Mouse (Mus musculus) ZHBTc4 (cell line): Measurements from ENCODE around the gene Cul9.

Experiments used
- DNase-seq: peaks from one replicate; pipeline ENCODE4 v3.0.0-alpha.2; 2011; ENCODE audit warnings: low read depth, low spot score

Cul9 gene

GRCm38 (mm10) chr17:46553469-46553868, 7.3 kb upstream of the Cul9 start:
- no peak for DNase-seq

DNA sequence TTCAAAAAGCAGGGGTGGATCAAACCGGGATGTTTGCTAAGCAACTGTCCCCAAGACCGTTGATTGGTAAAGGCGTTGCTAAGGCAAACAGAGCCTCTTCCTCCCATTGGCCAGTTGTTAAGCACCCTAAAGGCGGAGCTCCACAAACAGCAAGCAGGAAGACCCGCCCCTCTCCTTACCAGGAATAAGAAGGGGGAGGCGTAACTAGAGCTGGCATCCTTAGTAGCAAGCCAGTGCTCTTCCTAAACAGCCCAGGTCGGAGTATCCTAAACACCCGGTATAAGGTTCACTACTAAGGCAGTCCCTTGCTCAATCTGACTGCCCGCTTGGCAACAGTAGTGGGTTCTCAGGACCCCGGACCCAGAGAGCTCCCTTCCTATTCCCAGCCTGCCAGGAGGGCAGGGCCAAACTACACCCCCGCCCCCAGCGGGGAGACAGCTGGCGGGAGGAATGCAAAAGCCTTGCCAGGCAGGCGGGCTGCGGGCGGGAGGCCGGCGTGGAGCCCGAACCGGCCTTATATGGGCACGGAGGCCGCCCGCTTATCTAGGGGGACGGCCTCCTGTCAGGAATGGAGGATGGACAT, 6.7 kb upstream of the Cul9 start:
- peak; percentile 97 for DNase-seq

DNA sequence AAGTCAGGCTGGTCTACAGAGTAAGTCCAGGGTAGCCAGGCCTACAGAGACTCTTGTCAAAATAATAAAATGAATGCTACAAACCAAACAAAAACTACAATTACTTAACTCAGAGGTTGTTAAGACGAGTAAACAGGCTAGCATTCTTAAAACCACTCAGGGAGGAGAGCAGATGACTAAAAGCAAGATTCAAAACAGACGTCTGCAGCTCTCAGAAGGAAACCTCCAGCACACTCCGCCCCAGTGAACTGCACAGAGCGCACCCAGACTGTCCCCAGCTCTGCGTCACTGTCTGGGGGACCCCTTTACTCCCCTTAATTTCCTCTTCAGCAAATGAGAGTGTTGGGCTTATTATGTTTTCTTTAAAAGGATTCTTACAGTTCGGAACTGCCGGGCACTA, 6.0 kb upstream of the Cul9 start:
- no peak for DNase-seq

DNA sequence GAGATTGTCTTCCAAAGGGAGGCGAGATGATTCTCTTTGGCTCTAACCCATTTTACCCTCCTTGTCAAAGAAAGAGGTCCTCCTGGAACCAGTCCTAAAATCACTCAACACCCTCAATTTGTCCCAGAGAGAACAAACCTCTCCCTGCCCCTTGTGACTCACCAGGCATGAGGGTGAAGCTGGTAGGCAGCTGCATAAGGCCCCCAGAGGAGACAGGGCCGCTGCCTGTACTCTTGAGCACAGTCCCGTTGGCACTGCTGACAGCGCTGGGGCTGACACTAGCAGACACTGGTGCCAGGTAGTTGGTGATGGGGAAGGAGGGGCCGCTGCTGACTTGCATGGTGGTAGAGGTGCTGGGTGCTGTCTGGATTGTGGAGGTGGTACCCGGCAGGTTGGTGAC, 5.2 kb upstream of the Cul9 start:
- DNase-seq, result no peak

- DNase-seq, result no peak
Observed at GRCm38 (mm10) chr17:46550904-46551303, 4.7 kb upstream of the Cul9 start.

- DNase-seq, result no peak
Observed at GRCm38 (mm10) chr17:46549642-46550041, 3.5 kb upstream of the Cul9 start.

GRCm38 (mm10) chr17:46549193-46549592, 3.0 kb upstream of the Cul9 start:
- DNase-seq, result peak; percentile 82

DNA sequence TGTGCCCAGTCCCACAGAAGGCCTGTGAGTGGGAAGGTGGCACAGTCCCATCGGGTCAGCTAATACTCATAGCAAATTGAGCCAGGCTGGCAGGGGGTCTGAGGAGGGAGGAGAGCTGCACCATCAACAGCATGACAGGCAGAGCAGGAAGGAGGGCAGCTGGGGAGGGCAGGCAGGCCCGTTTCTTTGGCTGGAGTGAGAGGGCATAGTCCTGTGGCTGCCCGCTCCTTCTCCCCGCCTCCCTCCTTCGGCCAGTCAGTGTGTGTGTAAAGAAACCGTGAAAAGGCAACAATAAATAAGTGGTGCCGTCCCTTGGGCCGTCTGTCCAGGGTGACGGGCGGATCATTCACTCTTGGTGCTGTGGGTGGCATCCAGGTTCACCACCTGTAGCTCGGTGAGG, 2.6 kb upstream of the Cul9 start:
- DNase-seq, result no peak

DNA sequence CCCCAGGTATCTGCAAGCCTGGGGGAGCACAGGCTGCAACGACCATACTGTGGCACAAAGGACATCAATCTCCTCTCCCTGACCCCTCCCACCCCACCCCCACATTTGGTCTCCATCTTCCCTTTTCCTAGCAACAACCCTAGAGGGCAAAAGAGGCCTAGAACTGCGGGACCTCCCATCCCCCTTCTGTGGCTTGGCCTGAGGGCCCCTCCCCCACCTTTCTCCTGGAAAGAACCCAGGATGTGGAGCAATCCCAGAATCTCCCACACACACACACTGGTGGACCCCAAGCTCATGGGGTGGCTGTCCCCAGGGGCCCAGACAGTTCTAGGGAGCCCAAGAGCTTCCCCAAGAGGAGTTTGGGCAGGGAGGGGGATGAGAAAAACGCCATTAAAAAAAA, 1.7 kb upstream of the Cul9 start:
- DNase-seq, result peak; percentile 42

DNA sequence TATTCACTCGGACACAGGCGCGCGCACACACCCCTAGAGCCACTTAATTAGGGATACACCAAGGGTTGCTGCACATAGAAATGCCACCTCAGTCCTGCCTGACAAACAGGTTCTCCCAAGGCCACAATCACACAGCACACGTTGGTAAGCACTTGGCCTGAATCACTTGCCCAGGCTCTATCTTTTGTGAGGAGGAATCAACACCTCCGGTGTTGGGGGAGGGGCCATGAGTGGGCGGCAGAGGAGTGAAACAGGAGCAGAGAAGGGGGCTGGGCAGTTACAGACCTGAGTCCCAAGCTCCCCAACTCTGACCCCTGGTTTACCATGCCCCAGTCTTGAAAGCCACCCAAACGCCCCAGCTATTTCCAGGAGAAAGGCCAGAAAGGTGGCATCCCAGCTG, 807 bp upstream of the Cul9 start:
- no peak for DNase-seq

GRCm38 (mm10) chr17:46546591-46546990, 403 bp upstream of the Cul9 start:
- DNase-seq, result no peak

DNA sequence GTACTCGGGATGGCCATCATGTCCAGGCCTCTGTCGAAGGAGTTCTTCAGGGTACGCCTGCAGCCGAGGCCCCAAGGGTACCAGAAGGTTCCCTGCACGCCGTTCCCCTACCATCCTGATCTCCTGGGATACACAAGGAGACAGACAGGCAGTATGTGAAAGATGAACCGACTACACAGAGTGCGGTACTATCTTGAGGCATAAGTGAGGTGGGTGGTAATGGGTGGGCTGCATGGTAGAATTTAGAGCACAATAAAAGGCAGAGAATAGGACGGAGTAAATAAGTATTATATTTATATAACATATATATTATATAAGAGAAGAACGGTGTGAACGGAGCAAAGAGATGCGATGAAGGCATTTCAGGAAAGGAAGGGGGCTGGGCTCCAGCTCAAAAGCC, 2.5 kb downstream of the Cul9 start:
- DNase-seq, result no peak

DNA sequence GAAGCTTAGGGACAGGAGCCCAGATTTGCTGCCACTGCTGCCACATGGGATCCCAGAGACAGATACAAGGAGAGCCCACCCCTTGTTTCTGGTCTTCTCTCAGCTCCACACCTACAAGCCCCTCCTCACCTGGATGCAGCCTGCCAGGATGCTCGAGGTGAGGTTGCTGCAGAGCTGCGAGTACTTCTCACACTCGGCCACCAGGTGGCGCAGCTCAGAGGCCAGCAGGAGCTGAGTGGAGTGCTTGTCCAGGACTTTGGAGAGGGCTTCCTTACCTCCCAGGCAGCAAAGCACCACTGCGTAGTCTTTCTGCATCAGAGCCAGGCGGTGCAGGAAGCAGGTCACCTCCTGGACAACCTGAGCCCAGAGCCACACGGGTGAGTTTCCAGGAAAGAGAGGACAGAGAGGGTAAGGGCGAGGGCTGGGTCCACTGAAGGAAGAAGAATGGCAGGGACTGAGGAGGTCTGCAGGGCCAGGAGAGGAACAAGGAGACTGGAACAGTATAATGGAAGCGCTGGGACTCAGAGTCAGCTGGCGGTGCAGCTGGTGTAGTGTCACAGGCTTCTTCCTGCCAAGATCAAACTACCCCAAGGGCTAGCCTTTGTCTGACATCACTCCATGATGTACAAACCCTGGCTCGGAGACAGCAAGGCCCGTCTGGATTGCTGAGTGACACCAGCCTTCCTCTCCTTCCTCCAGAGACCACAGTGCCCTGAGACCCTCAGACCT, 20.4 kb downstream of the Cul9 start:
- DNase-seq, result peak; percentile 91

DNA sequence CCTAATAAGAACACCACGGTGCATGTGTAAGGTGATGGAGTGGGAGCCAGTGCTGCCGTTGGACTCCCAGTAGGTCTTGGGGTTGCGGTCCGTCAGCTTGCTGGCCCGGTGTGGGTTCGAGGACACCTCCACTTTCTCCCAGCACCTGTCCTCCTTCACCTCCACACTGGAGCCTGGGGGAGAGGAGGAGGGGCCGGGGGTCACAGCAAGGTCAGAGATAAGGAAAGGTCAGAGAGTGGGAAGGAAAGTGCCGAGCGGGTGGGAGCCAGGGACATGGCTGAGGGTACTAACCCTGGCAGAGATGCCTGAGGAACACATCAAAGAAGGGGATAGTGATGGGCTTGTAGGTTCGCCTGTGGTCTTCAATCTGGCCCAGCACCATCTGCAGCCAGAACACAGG, 21.1 kb downstream of the Cul9 start:
- DNase-seq, result no peak

DNA sequence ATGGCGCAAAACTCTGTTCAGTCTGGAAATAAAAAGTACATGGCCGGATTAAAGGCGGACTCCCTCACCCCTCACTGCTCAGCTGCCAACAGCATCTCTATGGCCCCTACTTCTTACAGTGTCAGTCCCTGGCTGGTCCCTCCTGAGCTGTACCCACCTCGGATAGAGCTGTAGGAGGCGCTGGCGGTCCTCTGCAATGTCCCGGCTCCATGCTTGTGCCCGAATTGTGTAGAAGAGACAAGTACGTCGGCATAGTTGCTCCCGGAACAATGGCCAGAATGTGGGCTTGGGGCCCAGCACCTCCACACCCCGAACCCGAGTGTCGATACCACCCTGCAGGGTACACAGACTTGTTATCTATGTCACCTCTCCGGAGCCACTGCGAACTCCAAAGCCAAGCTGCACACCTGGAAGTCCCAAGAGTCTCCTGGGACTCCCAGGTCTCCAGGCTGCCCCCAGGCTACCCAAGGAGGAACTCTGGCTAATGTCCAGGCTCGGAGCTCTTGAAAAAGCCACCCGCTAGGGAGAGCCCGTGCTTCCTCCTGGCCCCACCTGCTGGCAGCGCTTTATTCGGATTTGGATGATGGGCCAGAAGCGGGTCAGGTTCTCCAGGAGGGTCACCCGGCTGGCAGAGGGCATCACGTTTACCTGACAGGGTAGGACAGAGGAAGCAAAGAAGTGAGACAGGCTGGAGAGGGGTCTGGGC, 24.1 kb downstream of the Cul9 start:
- peak; percentile 66 for DNase-seq

DNA sequence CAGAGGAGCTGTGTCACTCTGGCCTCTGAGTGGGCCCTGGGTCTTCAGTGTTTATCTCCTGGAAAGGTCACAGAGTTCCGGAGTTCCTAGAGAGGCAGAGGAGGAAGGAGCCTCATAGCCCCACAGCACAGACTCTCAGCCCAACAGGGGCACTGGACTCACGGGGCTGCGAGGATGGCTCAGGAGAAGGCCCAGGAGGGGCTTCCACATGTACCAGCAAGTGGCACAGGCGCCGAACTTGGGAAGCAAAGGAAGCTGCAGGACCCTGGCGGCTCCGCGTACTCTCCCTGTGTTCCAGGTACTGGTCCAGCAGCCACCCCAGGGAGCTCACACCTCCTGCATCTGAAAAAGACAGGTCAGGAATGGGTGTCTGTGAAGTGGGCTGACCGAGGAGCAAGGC, 25.0 kb downstream of the Cul9 start:
- peak; percentile 35 for DNase-seq

DNA sequence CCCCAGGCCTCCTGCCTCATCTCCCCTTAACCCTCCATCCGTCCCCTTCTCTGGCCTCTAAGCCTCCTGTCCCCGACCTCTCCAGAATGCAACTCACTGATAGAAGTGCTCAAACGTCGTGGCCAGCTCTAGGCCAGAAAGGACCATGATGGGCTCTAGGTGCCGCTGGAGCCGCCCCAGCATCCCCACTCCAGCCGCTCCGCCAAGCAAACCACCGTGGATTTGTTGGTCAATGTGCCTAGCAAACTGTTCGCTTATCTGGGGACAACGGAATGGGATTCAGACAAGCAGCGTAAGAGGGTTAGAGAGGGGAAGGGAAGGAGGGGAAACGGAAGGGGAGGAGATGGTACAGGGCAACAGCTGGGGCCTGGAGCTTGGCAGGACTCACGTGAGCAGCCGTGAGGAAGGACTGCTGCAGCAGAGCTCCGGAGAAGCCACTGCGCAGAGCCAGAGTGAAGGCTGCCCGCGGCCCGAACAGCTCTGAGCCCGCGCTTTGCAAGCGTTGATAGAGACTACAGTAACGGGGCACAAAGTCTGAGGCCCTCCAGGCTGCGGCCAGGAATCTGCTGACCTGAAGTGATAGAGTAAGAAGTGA, 25.7 kb downstream of the Cul9 start:
- peak; percentile 56 for DNase-seq

DNA sequence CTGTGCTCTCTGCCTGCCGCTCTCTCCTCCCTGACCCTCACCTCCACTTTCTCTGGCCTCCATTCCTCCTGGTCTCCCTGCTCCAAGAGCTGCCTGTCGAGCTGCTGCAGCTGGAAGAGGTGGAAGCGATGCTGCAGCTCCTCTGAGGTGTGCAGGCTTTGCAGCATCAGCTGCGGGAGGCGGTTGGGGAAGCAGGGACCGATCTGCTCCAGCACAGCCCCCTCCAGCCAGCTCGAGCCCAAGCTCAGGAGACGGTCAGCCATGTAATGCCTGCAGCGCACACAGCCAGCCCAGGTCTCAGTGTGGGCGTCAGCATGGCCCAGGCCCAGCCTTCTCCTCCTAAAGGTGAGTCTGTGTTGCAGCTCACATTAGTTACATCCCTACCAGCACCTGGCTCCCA, 26.2 kb downstream of the Cul9 start:
- DNase-seq, result no peak

DNA sequence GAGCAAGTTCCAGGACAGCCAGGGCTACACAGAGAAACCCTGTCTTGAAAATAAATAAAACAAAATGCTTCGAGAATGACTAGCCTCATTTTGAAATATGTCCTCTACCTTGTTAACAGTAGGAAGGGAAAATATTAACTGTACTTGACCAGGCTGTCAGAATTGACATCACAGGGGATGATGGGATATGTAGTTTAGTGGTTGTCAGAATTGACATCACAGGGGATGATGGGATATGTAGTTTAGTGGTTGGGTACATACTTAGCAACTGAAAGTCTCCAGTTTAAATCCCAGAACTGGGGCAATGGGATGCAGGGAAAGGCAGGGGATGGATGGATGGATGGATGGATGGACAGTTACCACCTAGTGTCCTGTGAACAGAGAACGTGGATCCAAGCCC, 32.9 kb downstream of the Cul9 start:
- no peak for DNase-seq

DNA sequence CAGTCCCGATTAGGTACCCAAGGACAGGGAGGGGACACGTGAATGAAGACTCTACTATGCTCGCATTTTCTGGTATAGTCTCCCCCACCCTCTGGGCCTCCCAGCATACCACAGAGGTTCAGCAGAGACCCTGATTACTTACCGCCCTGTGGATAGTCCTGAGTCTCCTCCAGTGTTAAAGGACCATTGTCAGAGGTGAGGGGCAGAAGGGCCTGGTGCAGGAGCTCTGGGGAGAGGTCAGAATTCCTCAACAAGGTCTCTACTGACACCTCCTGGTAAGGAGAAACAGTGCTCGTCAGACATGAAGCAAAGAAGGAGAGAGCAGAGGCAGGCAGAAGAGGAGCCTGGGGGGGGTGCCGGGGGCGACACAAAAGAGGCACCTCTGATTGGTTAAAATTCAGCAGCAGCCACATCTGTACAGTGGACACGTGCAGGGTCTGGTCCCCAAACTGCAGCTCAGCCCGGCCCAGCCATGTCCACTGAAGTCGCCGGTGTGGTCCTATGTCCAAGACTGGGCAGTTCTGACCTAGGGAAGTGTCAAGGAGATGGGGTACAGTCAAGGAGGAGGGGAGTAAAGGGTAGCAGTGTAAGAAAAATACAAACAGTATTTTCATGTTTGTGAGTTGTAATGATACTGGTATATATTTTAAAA, 35.0 kb downstream of the Cul9 start:
- DNase-seq, result peak; percentile 72

GRCm38 (mm10) chr17:46505617-46506016, 40.6 kb downstream of the Cul9 start:
- no peak for DNase-seq
